Mouse (Mus musculus) left cerebral cortex, adult 18-20 months (tissue): ENCODE data around the gene Cpne5. TPM values are rescaled to one million over a fixed set of nuclear protein-coding genes. Genes with fewer than 3 reads are reported as not detected.
A peak's percentile ranks its signal among the peaks of the same experiment; 100 is the strongest.
"Not testable (repeated sequence)": the region's sequence is repeated elsewhere in the genome, so short reads cannot be mapped to it uniquely, and the experiment has no call there.

ENCODE experiments used
- DNase-seq, 2 experiments: peaks; one replicate each; pipeline ENCODE4 v3.0.0; 2021 to 2022; ENCODE audit warnings: low spot score in 2 of 2, mixed read lengths in 1 of 2
- total RNA-seq, 2 experiments: library from RNA; stranded (reverse); gene quantifications; 2 replicates each; pipeline ENCODE4 v1.2.3; 2021

The Cpne5 gene
- total RNA-seq, 2 experiments from 2014 or later, result 161 to 173 TPM

DNA sequence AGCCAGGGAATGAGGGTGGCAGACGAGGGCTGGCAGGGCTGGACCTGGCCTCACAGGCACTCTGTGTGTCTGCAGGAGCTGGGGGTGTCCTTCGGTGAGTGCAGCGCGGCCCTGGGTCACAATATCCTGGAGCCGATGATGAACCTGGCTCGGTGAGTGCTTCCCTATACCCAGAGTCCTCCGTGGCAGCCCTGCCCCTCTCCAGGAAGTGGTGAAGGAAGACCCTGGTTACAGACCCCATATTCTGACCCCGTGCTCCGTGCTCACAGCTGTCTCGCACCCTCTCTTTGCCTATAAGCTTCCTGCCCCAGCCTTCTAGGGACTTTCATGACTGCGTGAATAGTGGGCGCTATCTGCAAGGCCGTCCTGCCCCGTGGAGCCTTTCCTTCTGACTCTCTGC is 90.7 kb downstream of the Cpne5 start:
- DNase-seq, result no peak

DNA sequence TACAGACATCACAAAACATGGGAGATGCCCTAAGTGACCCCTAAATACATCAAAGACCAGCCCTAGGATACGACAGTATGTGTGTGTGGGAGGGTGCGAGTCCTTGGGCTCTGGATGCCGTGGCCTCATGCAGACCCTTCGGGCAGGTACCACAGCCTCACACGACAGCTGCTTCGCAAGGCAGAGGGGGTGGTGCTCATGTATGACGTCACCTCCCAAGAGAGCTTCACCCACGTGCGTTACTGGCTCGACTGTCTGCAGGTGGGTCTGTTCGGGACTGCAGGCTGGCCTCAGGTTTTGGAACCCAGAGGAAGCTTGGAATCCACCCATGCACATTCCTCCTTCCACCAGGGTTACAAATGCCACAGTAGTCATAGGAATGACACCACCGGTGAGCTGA is 92.9 kb downstream of the Cpne5 start:
- DNase-seq, result no peak

- no peak for DNase-seq
Observed at GRCm38 (mm10) chr17:29143266-29143665, 94.7 kb downstream of the Cpne5 start.

- no peak for DNase-seq
Observed at GRCm38 (mm10) chr17:29141577-29141976, 96.4 kb downstream of the Cpne5 start.

DNA sequence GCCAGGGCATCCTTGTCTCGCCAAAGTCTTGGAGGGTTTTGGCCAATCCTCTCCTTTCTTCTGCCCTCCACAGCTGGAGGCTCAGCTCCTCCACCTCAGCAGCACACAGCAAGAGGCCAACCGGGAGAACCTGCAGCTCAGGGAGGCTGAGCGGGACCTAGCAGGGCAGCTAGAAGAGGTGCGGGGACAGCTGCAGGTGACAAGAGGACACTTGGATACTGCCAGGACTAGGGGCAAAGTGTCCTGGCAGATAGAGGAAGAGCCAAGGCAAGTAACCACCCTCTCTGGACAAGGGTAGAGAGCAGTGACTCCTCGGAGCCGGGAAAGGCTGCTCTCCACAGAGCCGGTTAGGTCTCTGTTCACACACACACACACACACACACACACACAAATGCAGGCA is 100.1 kb downstream of the Cpne5 start:
- no peak for DNase-seq

DNA sequence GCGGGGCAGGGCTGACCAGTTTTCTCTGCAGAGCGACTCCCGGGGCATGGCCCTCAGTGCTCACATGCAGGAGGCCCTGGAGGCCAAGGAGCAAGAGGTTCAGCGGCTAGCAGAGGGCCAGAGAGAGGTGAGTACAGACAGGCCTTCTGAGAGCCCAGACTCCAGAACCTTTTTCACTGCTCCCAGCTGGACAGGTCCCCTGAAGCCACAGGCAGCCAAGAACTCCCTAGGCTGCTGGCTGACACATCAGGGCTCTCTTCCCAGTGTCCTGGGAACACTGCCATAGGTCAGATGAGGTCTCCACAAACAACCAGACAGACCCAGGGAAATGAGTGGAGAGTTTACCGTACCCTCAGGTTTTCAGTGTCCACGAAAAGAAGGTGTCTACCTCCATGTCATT is 101.7 kb downstream of the Cpne5 start:
- peak in 1 of 2 experiments; percentile 23 for DNase-seq

DNA sequence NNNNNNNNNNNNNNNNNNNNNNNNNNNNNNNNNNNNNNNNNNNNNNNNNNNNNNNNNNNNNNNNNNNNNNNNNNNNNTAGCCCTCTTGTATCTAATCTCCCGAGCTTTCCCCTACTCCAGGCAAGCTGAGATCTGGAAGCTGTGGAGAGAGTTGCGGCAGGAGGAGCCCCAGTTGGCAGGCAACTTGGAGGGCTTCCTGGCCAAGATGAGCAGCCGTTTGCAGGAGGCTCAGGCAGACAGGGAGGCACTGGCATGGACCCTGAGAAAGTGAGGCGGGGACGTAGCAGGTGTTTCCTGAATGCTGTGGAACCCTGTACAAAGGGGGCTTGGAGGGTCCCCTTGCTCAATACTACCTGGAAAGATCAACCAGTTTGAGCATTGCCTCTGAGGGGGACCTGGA is 102.9 kb downstream of the Cpne5 start:
- DNase-seq, result no peak

GRCm38 (mm10) chr17:29129341-29129740 is 108.6 kb downstream of the Cpne5 start:
- DNase-seq, result no peak

- DNase-seq, result no peak
Observed at GRCm38 (mm10) chr17:29126561-29126960, 111.4 kb downstream of the Cpne5 start.

- DNase-seq, result no peak
Observed at GRCm38 (mm10) chr17:29123578-29124174, 114.3 kb downstream of the Cpne5 start.

- DNase-seq, result no peak
Observed at GRCm38 (mm10) chr17:29122817-29123216, 115.2 kb downstream of the Cpne5 start.

GRCm38 (mm10) chr17:29120666-29121065 is 117.3 kb downstream of the Cpne5 start:
- no peak for DNase-seq

DNA sequence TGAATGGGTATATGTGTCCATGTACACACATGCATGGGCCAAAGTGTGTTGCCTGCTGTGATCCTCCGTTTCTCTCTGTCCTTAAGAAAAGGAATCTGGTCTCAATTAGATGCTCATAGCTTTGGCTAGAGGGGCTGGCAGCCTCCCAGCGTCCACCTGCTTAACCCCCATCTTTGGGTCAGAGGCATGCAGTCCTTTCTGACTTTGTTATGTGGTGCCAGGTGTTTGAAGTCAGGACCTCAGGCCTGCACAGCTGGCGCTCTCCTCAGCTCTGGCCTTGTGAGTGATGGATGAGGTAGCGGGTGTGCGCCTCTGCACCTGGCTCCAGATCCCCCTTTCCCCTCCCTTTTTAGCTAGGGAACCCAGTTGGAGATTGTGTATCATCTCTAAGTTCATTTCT is 119.9 kb downstream of the Cpne5 start:
- no peak for DNase-seq

DNA sequence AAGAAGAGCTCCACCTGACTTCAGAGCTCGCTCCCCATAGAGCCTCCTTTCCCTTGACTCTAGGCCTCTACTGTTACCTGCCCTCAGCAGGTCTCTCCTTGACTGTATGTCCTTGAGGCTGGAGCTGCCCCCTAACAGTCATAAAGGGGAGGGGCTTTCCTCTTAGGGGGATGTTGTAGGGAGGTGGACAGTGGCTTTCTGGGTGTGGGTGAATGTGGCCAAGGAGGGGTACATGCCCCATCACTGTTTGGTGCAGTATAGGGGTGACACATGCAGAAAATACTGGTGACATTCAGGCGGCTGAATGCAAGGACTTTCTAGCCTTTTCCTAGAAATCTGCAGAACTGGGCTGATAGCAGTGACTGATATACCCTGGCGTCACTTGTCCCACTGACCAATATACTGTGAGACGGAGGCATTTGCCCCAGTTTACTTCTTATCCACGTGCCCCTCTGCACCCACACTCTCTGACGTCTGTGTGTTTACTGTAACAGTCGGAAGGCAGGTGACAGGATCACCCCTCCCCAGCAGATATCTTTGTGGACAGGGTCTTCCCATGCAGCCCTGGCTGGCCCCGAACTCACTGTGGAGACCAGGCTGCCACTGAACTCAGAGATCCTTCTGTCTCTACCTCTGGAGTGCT is 120.8 kb downstream of the Cpne5 start:
- no peak for DNase-seq

- no peak for DNase-seq
Observed at GRCm38 (mm10) chr17:29116023-29116422, 121.9 kb downstream of the Cpne5 start.

GRCm38 (mm10) chr17:29113591-29114352 is 124.2 kb downstream of the Cpne5 start, which contains the start of gene Rab44:
Gene Rab44, plus strand, starts transcription at chr17:29114145.
- DNase-seq, result no peak

DNA sequence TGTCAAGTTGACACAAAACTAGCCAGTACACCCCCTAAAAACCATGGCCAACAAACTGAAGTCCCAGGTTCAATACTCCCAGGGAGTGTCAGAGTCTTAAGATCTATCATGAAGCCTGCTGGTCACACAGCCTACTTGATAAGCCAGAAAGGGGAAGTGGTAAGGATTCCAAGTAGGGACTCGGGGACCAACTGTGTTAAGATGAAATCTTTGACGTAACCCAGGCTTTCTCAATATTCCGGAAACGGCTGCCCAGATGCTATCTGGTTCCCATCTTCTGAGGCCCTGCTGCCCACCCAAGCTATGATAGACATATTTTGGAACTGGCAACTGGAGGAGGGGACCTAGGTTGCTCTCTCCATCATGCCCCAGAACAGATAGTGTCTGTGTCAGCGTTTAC is 126.6 kb downstream of the Cpne5 start:
- no peak for DNase-seq

- DNase-seq, result not testable (repeated sequence)
Observed at GRCm38 (mm10) chr17:29110356-29110755, 127.6 kb downstream of the Cpne5 start.
